Mouse (Mus musculus) MEL (cell line): ENCODE results near the gene Csnk1g1. TPM values are rescaled to one million over a fixed set of nuclear protein-coding genes. Genes with fewer than 3 reads are reported as not detected.

Experiments
- DNase-seq: peaks from one replicate; pipeline ENCODE4 v3.0.0; 2011; ENCODE audit warnings: low read depth, low spot score
- H3K27ac ChIP-seq: 2 replicates; pipeline ENCODE4 v1.5.1; 2012; ENCODE audit warnings: low read depth, mild to moderate bottlenecking, control low read depth, low read length, moderate library complexity; ENCODE audit not compliant: control insufficient read depth
- H3K27me3 ChIP-seq, 2 experiments: fragments of 150-350 bp in 1 of 2; sonication (generic) in 1 of 2; 2 replicates each; pipeline ENCODE4 v1.6.1; 2012; ENCODE audit warnings: low read length in 2 of 2, mild to moderate bottlenecking in 2 of 2, improper control_type of control experiment in 1 of 2, moderate library complexity in 1 of 2; ENCODE audit not compliant: insufficient read depth in 2 of 2, control insufficient read depth in 1 of 2
- H3K36me3 ChIP-seq, 2 experiments: 2 replicates each; pipeline ENCODE4 v1.6.1; 2012 to 2014; ENCODE audit warnings: low read length in 2 of 2, improper control_type of control experiment in 1 of 2, inconsistent platforms in 1 of 2, mild to moderate bottlenecking in 1 of 2; ENCODE audit not compliant: insufficient read depth in 2 of 2, control insufficient read depth in 1 of 2
- H3K4me1 ChIP-seq, 2 experiments: fragments of 150-350 bp in 1 of 2; sonication (generic) in 1 of 2; 2 replicates each; pipeline ENCODE4 v1.6.1; 2012; ENCODE audit warnings: low read length in 2 of 2, improper control_type of control experiment in 1 of 2, mild to moderate bottlenecking in 1 of 2; ENCODE audit not compliant: insufficient read depth in 2 of 2, control insufficient read depth in 1 of 2
- H3K4me3 ChIP-seq, 2 experiments: fragments of 150-350 bp in 1 of 2; sonication (generic) in 1 of 2; 2 replicates each; pipeline ENCODE4 v1.5.1; 2012; ENCODE audit warnings: low read depth in 2 of 2, low read length in 2 of 2, mild to moderate bottlenecking in 2 of 2, moderate library complexity in 2 of 2, control low read depth in 1 of 2, improper control_type of control experiment in 1 of 2; ENCODE audit not compliant: control insufficient read depth in 1 of 2, insufficient read depth in 1 of 2
- H3K79me2 ChIP-seq: 2 replicates; pipeline ENCODE4 v1.6.1; 2012; ENCODE audit warnings: mild to moderate bottlenecking, low read length, moderate library complexity; ENCODE audit not compliant: control insufficient read depth, poor library complexity, insufficient read depth
- H3K9ac ChIP-seq: 2 replicates; pipeline ENCODE4 v1.6.1; 2012; ENCODE audit warnings: low read depth, mild to moderate bottlenecking, control low read depth, low read length, moderate library complexity; ENCODE audit not compliant: control insufficient read depth, poor library complexity, severe bottlenecking
- H3K9me3 ChIP-seq: fragments of 150-350 bp; sonication (generic); replicated peaks from 2 replicates; pipeline ENCODE4 v1.6.1; 2012; ENCODE audit warnings: mild to moderate bottlenecking, low read length, improper control_type of control experiment, moderate library complexity; ENCODE audit not compliant: insufficient read depth
- CHD1 ChIP-seq: IDR thresholded peaks from 2 replicates; pipeline ENCODE4 v1.6.1; 2012; ENCODE audit warnings: low read depth, mild to moderate bottlenecking, inconsistent platforms, low read length, improper control_type of control experiment
- CTCF ChIP-seq, 3 experiments: IDR thresholded peaks in 2 of 3; conservative IDR thresholded peaks in 1 of 3; 2 replicates each; pipeline ENCODE4 v1.5.1; 2011 to 2012; ENCODE audit warnings: low read length in 3 of 3, low read depth in 2 of 3, mild to moderate bottlenecking in 2 of 3, improper control_type of control experiment in 1 of 3, inconsistent platforms in 1 of 3, mixed read lengths in 1 of 3, moderate library complexity in 1 of 3; ENCODE audit not compliant: control insufficient read depth in 1 of 3, insufficient read depth in 1 of 3, poor library complexity in 1 of 3, severe bottlenecking in 1 of 3
- ELF1 ChIP-seq: IDR thresholded peaks from 2 replicates; pipeline ENCODE4 v1.6.1; 2014; ENCODE audit warnings: low read depth, mild to moderate bottlenecking, inconsistent platforms, low read length, improper control_type of control experiment, moderate library complexity
- GATA1 ChIP-seq: IDR thresholded peaks from 2 replicates; pipeline ENCODE4 v1.6.1; 2011; ENCODE audit warnings: low read depth, low read length, improper control_type of control experiment
- JUND ChIP-seq: IDR thresholded peaks from 2 replicates; pipeline ENCODE4 v1.6.1; 2011; ENCODE audit warnings: low read depth, mild to moderate bottlenecking, improper control_type of control experiment, low read length
- KAT2A ChIP-seq: conservative IDR thresholded peaks from 2 replicates; pipeline ENCODE4 v1.6.1; 2012; ENCODE audit warnings: low read depth, low read length, improper control_type of control experiment, inconsistent platforms
- MAFK ChIP-seq: IDR thresholded peaks from 2 replicates; pipeline ENCODE4 v1.6.1; 2011; ENCODE audit warnings: low read depth, mild to moderate bottlenecking, low read length, improper control_type of control experiment, borderline replicate concordance
- MAX ChIP-seq: IDR thresholded peaks from 2 replicates; pipeline ENCODE4 v1.6.1; 2011; ENCODE audit warnings: low read length, improper control_type of control experiment
- MEF2A ChIP-seq: IDR thresholded peaks from 2 replicates; pipeline ENCODE4 v1.6.1; 2014; ENCODE audit warnings: low read depth, mild to moderate bottlenecking, inconsistent platforms, low read length, improper control_type of control experiment; ENCODE audit not compliant: poor library complexity, insufficient replicate concordance, severe bottlenecking; ENCODE audit errors: extremely low read depth
- MYB ChIP-seq: IDR thresholded peaks from 2 replicates; pipeline ENCODE4 v1.6.1; 2011; ENCODE audit warnings: mild to moderate bottlenecking, low read depth, low read length, improper control_type of control experiment
- POLR2A ChIP-seq, 2 experiments: IDR thresholded peaks; 2 replicates each; pipeline ENCODE4 v1.6.1; 2011 to 2012; ENCODE audit warnings: low read length in 2 of 2, mild to moderate bottlenecking in 2 of 2, control low read depth in 1 of 2, improper control_type of control experiment in 1 of 2, low read depth in 1 of 2, moderate library complexity in 1 of 2; ENCODE audit not compliant: control insufficient read depth in 1 of 2, insufficient read depth in 1 of 2, poor library complexity in 1 of 2
- UBTF ChIP-seq: IDR thresholded peaks from 2 replicates; pipeline ENCODE4 v1.6.1; 2012; ENCODE audit warnings: low read depth, mild to moderate bottlenecking, inconsistent platforms, low read length, improper control_type of control experiment, moderate library complexity, borderline replicate concordance; ENCODE audit not compliant: insufficient read depth
- ZMIZ1 ChIP-seq: IDR thresholded peaks from 2 replicates; pipeline ENCODE4 v1.6.1; 2012; ENCODE audit warnings: low read depth, mild to moderate bottlenecking, inconsistent platforms, low read length, improper control_type of control experiment, moderate library complexity
- polyA plus RNA-seq, 2 experiments: library from polyadenylated mRNA; stranded (reverse) in 1 of 2; unstranded in 1 of 2; fragments of >175 nt in 1 of 2; fragments of >200 nt in 1 of 2; gene quantifications; 2 replicates each; pipeline versions ENCODE4 v1.2.1 to v1.2.4; 2012; ENCODE audit warnings: low replicate concordance in 2 of 2, low read depth in 1 of 2; ENCODE audit not compliant: insufficient read length in 2 of 2, insufficient read depth in 1 of 2, missing spikeins in 1 of 2
- total RNA-seq: library from RNA; depleted of rRNA; stranded (reverse); fragments of 300-350 nt; gene quantifications from 2 replicates; pipeline ENCODE4 v1.2.3, GENCODE M21; 2012

The Csnk1g1 gene
- total and polyA plus RNA-seq, 3 experiments = 5.1 to 7.7 TPM; not detected in 1

- Histone ChIP-seq H3K27me3 (no peaks in the 10 kb centered on the region), H3K79me2 (peaks cover 14% of the 10 kb centered on the region), H3K36me3 (peaks cover 8 to 9% of the 10 kb centered on the region in 2 experiments), H3K4me1 (peaks cover 3 to 7% of the 10 kb centered on the region in 2 experiments; a peak in 3 of 4 replicates), H3K4me3 (peak overlapping the region; percentile 91 to 97), H3K9ac (peak overlapping the region; percentile 90), H3K27ac (peak overlapping the region; percentile 58), H3K9me3 (no peaks in the 10 kb centered on the region)
- TF ChIP-seq MYB = no peak
- no peak for TF ChIP-seq KAT2A
- TF ChIP-seq MEF2A = 0 out of 2 replicates have a peak, but pooled peaks have one; percentile 8
- DNase-seq = no peak
These were observed 151.6 kb downstream of the Csnk1g1 start for GRCm38 (mm10) chr9:66060308-66060647.

- TF ChIP-seq GATA1 (0 out of 2 replicates have a peak, but pooled peaks have one; percentile 7), POLR2A (IDR thresholded peaks at IDR 0.05; ENCODE audit: control insufficient read depth in 1 of 2, insufficient read depth in 1 of 2, low read depth in 1 of 2, low read length in 2 of 2, poor library complexity in 1 of 2) (no peak)
- H3K27ac ChIP-seq = no peak overlapping the region
- H3K9me3 ChIP-seq = no peaks in the 10 kb centered on the region
- H3K4me1 ChIP-seq = peaks cover 3 to 7% of the 10 kb centered on the region in 2 experiments; a peak in 3 of 4 replicates
- peak; percentile 42 for DNase-seq
- H3K79me2 ChIP-seq = peaks cover 14% of the 10 kb centered on the region
- H3K36me3 ChIP-seq = peaks cover 8 to 9% of the 10 kb centered on the region in 2 experiments
- H3K27me3 ChIP-seq = no peaks in the 10 kb centered on the region
- peak overlapping the region; percentile 91 to 97 for H3K4me3 ChIP-seq
- peak overlapping the region; percentile 90 for H3K9ac ChIP-seq
These were observed 152.3 kb downstream of the Csnk1g1 start for GRCm38 (mm10) chr9:66060986-66061385.

GRCm38 (mm10) chr9:66061656-66062055 is 152.9 kb downstream of the Csnk1g1 start:
- Histone ChIP-seq H3K79me2 (peaks cover 14% of the 10 kb centered on the region), H3K4me3 (no peak overlapping the region; a peak in 1 of 4 replicates), H3K27me3 (no peaks in the 10 kb centered on the region), H3K9me3 (no peaks in the 10 kb centered on the region), H3K27ac (no peak overlapping the region), H3K4me1 (peaks cover 3 to 7% of the 10 kb centered on the region in 2 experiments; a peak in 3 of 4 replicates), H3K36me3 (peaks cover 8 to 9% of the 10 kb centered on the region in 2 experiments), H3K9ac (no peak overlapping the region)
- no peak for DNase-seq
- TF ChIP-seq ELF1 = no peak
- TF ChIP-seq MAX = no peak
- TF ChIP-seq CHD1 = no peak
- no peak for TF ChIP-seq MYB
- no peak for TF ChIP-seq MAFK
- TF ChIP-seq JUND = no peak
- no peak for TF ChIP-seq UBTF
- no peak for TF ChIP-seq CTCF (IDR thresholded peaks at IDR 0.05 in 2 of 3, conservative IDR thresholded peaks at IDR 0.05 in 1 of 3; ENCODE audit: control insufficient read depth in 1 of 3, insufficient read depth in 1 of 3, low read depth in 2 of 3, low read length in 3 of 3, poor library complexity in 1 of 3, severe bottlenecking in 1 of 3)
- TF ChIP-seq ZMIZ1 = no peak
